Mouse (Mus musculus) lung, embryonic 14.5 days (tissue): ENCODE measurements around the gene Doc2g. TPM values are rescaled to one million over a fixed set of nuclear protein-coding genes. Genes with fewer than 3 reads are reported as not detected.
"Not testable (repeated sequence)": the region's sequence is repeated elsewhere in the genome, so short reads cannot be mapped to it uniquely, and the experiment has no call there.

Experiments used
- ATAC-seq: fragments of 200-750 bp; cut with Nextera tagmentation; 2 replicates; pipeline ENCODE4 v1.8.0; 2017; ENCODE audit warnings: mild to moderate bottlenecking, moderate TSS enrichment, moderate library complexity; ENCODE audit not compliant: insufficient read depth
- DNase-seq: peaks from one replicate; pipeline ENCODE4 v3.0.0-alpha.2; 2015
- H3K27ac ChIP-seq: fragments of 300-500 bp; sonication (generic); 2 replicates; pipeline ENCODE4 v1.5.1; 2014; ENCODE audit warnings: low read depth, mild to moderate bottlenecking, moderate library complexity
- H3K27me3 ChIP-seq: fragments of 300-500 bp; sonication (generic); 2 replicates; pipeline ENCODE4 v1.6.1; 2014; ENCODE audit warnings: low read length, control low read depth; ENCODE audit not compliant: insufficient read depth
- H3K36me3 ChIP-seq: fragments of 300-500 bp; sonication (generic); 2 replicates; pipeline ENCODE4 v1.6.1; 2014; ENCODE audit warnings: control low read depth; ENCODE audit not compliant: insufficient read depth
- H3K4me1 ChIP-seq: fragments of 300-500 bp; sonication (generic); 2 replicates; pipeline ENCODE4 v1.6.1; 2014; ENCODE audit warnings: antibody characterized with exemption, control low read depth; ENCODE audit not compliant: insufficient read depth
- H3K4me2 ChIP-seq: fragments of 300-500 bp; sonication (generic); 2 replicates; pipeline ENCODE4 v1.6.1; 2014; ENCODE audit warnings: mild to moderate bottlenecking
- H3K4me3 ChIP-seq: fragments of 300-500 bp; sonication (generic); 2 replicates; pipeline ENCODE4 v1.5.1; 2014; ENCODE audit warnings: low read depth, low read length
- H3K9ac ChIP-seq: fragments of 300-500 bp; sonication (generic); 2 replicates; pipeline ENCODE4 v1.6.1; 2014
- H3K9me3 ChIP-seq: fragments of 300-500 bp; sonication (generic); 2 replicates; pipeline ENCODE4 v1.6.1; 2016; ENCODE audit warnings: low read depth, low read length, control low read depth
- CTCF ChIP-seq: IDR thresholded peaks from 2 replicates; pipeline ENCODE4 v1.5.1; 2016; ENCODE audit warnings: antibody characterized with exemption, low read depth
- WGBS: fragments of 180-500 bp; shearing (Covaris S2); extraction: QIAGEN DNeasy Blood & Tissue Kit; methylation state at CpG from one replicate; pipeline ENCODE4 v1.1.7; 2014; 5-methylcytosine and 5-hydroxymethylcytosine counted together
- polyA plus RNA-seq: library from polyadenylated mRNA; unstranded; fragments of >200 nt; fragmentation: Nextera tagmentation; extraction: Ambion mirVana; gene quantifications from 2 replicates; pipeline ENCODE4 v1.2.1, GENCODE M21; 2014

Gene Doc2g
- polyA plus RNA-seq, 1 experiment from 2014 or later = 2.2 TPM

DNA sequence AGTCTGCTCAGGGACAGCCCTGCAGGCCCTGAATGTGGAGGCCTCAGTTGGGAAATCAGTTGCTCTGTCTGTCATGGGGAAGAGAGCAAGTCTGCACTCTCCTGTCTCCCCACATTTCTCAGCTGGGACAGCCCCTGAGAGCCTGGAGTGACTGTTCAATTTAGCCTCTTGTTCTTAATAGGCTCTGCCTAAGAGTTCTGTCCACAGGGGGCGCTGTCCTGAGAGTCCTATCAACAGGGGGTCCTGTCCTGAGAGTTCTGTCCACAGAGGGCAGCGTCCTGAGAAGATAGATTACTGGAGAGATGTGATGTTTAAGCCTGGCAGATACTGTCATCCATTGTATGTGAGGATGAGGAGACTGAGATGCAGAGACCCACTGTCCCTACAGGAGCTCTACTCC, 40.6 kb upstream of the Doc2g start:
- Histone ChIP-seq H3K27me3 (no peaks in the 10 kb centered on the region), H3K36me3 (no peaks in the 10 kb centered on the region), H3K27ac (no peak overlapping the region), H3K9me3 (no peaks in the 10 kb centered on the region), H3K9ac (no peak overlapping the region), H3K4me2 (no peak overlapping the region), H3K4me1 (no peaks in the 10 kb centered on the region), H3K4me3 (no peak overlapping the region)
- no peak for ATAC-seq
- peak; percentile 32; the same call in 1 of the 2 replicates for TF ChIP-seq CTCF
- peak; percentile 35 for DNase-seq
- 12% methylated on average over 2 of the region's 2 CpGs for WGBS

DNA sequence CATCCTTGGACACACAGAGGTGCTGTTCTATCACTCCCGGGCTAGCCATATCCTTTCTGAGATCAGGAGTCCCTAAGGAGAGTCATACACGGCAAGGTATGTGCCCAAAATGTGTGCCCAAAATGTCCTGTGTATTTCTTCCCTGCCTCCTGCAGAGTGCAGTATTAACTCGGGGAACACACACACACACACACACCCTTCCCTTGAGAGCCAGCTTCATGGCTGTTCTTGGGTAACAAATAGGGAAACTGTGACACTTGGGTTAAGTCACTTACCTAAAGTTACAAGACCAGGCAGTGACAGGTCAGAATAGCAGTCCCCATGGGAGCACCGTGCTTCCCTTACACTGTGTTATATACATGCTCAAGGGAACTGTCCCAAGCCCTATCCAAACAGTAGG, 39.1 kb upstream of the Doc2g start:
- ATAC-seq (no peak), DNase-seq (no peak)
- H3K27ac ChIP-seq = no peak overlapping the region
- H3K36me3 ChIP-seq = no peaks in the 10 kb centered on the region
- WGBS = 63% methylated on average over 4 of the region's 4 CpGs
- no peaks in the 10 kb centered on the region for H3K27me3 ChIP-seq
- no peak overlapping the region for H3K4me2 ChIP-seq
- H3K9ac ChIP-seq = no peak overlapping the region
- H3K9me3 ChIP-seq = no peaks in the 10 kb centered on the region
- no peak overlapping the region for H3K4me3 ChIP-seq
- no peaks in the 10 kb centered on the region for H3K4me1 ChIP-seq
- no peak for TF ChIP-seq CTCF

DNA sequence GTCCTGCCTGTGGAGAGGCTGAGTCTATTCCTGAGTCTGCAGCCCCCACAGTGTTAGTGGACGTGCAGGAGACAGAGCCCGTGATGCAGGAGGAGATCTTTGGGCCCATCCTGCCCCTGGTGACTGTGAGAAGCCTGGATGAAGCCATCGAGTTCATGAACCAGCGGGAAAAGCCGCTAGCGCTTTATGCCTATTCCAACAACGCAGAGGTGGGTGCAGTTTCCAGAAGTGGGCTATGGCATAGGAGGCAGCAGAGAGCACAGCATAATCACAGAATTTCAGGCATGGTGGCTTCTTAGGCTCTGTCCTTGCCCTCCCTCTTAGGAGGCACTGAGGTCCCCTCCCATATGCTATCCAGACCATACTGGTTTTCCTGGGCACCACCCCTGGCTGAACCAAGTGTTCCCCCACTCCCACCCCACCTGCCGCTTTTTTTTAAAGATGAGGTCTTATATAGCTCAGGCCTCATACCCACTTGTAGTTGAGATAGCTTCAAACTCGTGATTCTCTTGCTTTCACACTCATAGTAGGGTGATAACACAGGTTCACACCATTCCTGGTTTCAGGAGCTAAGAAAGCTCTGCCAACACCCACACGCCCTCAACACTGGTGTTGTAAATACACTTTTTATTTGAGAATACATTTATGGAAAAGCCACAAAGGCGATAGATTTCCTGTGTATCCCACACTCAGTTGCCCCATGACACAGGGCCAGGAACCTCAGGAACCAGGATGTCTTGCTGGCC, 36.6 kb upstream of the Doc2g start:
- H3K4me2 ChIP-seq = no peak overlapping the region
- no peaks in the 10 kb centered on the region for H3K9me3 ChIP-seq
- no peaks in the 10 kb centered on the region for H3K27me3 ChIP-seq
- no peaks in the 10 kb centered on the region for H3K4me1 ChIP-seq
- no peak overlapping the region for H3K27ac ChIP-seq
- ATAC-seq (no peak), DNase-seq (no peak)
- no peaks in the 10 kb centered on the region for H3K36me3 ChIP-seq
- 61% methylated on average over 11 of the region's 11 CpGs for WGBS
- peak; percentile 53 for TF ChIP-seq CTCF
- H3K4me3 ChIP-seq = no peak overlapping the region
- H3K9ac ChIP-seq = no peak overlapping the region

DNA sequence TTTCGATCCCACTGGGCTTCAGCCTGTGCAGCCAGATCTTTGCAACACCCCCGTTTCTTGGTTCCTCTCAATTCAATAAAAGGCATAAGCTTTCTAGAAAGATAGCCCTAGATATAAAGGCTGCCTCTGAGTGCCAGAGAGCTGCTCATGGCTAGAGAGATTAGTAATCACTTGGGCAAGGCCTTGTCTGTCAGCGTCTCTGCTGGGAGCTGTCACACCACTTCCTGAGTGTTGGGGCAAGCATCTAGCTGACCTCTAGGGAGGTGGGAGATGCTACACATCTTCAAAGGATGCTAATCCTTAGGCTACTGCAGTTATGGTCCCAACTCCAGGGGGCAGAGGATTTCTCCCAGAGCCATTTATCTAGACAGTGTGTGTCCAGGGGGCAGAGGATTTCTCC, 35.9 kb upstream of the Doc2g start:
- H3K36me3 ChIP-seq = no peaks in the 10 kb centered on the region
- TF ChIP-seq CTCF = no peak

DNA sequence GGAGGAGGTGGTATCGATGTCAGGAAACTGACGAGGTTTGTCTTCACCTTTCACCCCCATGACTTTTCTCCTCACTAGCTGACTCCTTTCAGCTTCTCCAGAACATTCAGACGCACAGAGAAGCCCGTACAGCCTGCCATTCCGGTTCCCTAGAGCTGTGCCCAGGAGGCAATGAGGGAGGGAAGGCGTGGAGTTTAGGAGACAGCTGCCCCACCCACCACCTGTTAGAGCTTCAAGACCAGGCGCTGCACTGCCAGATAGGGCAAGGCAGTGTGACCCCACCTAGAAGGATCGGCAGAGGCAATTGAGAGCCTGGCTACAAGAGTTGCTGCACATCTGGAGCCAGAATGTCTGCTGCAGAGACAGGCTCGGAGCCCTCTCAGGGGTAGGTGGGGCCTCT, 30.9 kb upstream of the Doc2g start, which contains the start of gene Aldh3b2:
Gene Aldh3b2, plus strand, starts transcription at position 100 of the 400 bp plus-strand sequence.
- TF ChIP-seq CTCF = no peak
- ATAC-seq (no peak), DNase-seq (peak; percentile 38)

More for the DNA sequence above, 35.9 kb upstream of the Doc2g start:
- Histone ChIP-seq H3K27ac (no peak overlapping the region), H3K4me1 (no peaks in the 10 kb centered on the region), H3K27me3 (no peaks in the 10 kb centered on the region), H3K9ac (no peak overlapping the region), H3K4me3 (no peak overlapping the region), H3K4me2 (no peak overlapping the region), H3K9me3 (no peaks in the 10 kb centered on the region)
- WGBS = 36% methylated on average over 3 of the region's 3 CpGs
- no peak for DNase-seq
- ATAC-seq = no peak

DNA sequence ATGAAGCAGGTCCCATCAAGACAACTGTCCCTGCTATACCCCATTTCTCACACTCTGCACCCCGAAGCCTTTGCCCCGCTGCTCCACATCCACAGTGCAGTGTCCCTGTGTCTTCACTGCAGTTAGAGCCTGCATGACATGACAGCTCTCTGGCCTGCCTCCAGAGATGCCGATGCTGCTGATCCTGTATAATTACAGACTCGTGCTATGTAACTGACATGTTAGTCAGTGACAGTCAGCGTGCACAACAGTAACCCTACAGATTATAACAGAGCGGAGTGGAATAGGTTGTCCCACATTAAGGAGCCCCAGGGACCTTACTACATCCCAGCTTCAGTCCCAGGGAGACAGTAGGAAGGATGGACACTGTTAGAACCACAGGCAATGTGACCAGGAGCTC, 28.5 kb upstream of the Doc2g start:
- ATAC-seq, H3K36me3 ChIP-seq, H3K27me3 ChIP-seq, H3K4me1 ChIP-seq, DNase-seq, H3K9ac ChIP-seq, H3K4me3 ChIP-seq, H3K4me2 ChIP-seq, H3K27ac ChIP-seq, H3K9me3 ChIP-seq: not testable (repeated sequence)
- WGBS = 57% methylated on average over 6 of the region's 6 CpGs

More for the DNA sequence above, 30.9 kb upstream of the Doc2g start, which contains the start of gene Aldh3b2:
- Histone ChIP-seq H3K9me3 (no peaks in the 10 kb centered on the region), H3K9ac (no peak within 1 kb of the TSS), H3K27me3 (no peaks in the 10 kb centered on the region), H3K4me1 (no peaks in the 10 kb centered on the region), H3K4me2 (no peak within 1 kb of the TSS), H3K27ac (no peak within 1 kb of the TSS), H3K36me3 (no peaks in the 10 kb centered on the region), H3K4me3 (no peak within 1 kb of the TSS)
- 24% methylated on average over 9 of the region's 9 CpGs for WGBS

DNA sequence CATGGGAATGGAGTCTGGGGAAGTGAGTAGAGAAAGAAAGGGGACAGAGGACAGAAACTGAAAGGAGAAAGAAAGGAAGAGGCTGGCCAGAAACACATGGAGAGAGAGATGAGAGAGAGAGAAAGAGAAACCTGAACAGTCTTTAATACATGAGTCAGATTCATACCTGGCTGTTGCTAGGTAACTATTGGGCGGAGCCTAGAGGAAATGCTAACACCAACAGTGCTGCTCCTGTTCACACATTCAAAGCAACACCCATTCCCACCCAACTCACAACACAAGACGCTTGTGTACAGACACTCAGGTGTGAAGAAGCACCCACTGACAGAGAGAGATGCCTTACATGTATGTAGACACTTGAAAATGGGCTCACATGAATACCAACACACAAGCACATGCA, 27.2 kb upstream of the Doc2g start:
- no peak overlapping the region for H3K4me2 ChIP-seq
- no peaks in the 10 kb centered on the region for H3K36me3 ChIP-seq
- no peaks in the 10 kb centered on the region for H3K27me3 ChIP-seq
- H3K27ac ChIP-seq = no peak overlapping the region
- DNase-seq = no peak
- no peak overlapping the region for H3K4me3 ChIP-seq
- H3K9me3 ChIP-seq = no peaks in the 10 kb centered on the region
- TF ChIP-seq CTCF = no peak
- no peak for ATAC-seq
- H3K4me1 ChIP-seq = no peaks in the 10 kb centered on the region
- WGBS = 48% methylated on average over 2 of the region's 2 CpGs
- H3K9ac ChIP-seq = no peak overlapping the region
